Mouse (Mus musculus) lung, adult 2 months (tissue): ENCODE measurements around the gene Pdk2.

Experiments
- CTCF ChIP-seq: fragments of 200-500 bp; IDR thresholded peaks from 2 replicates; pipeline ENCODE4 v1.5.1; 2011; ENCODE audit warnings: mild to moderate bottlenecking, low read length, control low read depth; ENCODE audit not compliant: insufficient read depth
- POLR2A ChIP-seq: fragments of 200-500 bp; IDR thresholded peaks from 2 replicates; pipeline ENCODE4 v1.6.1; 2011; ENCODE audit warnings: low read depth, mild to moderate bottlenecking, control low read depth, low read length, borderline replicate concordance; ENCODE audit errors: extremely low read depth

GRCm38 (mm10) chr11:95027850-95028470 is 13.2 kb downstream of the Pdk2 start:
- no peak for TF ChIP-seq CTCF
- TF ChIP-seq POLR2A: no peak
